Mouse (Mus musculus): ENCODE measurements around the gene Igf1.

Igf1 gene

GRCm38 (mm10) chr10:87858013-87858806, at the start of gene Igf1:
Gene Igf1 (plus strand): TSS chr10:87858265.
- no peak for DNase-seq (ENCODE audit: low spot score in 2 of 2)

- no peak for DNase-seq (ENCODE audit: low spot score in 2 of 2)
Measured at GRCm38 (mm10) chr10:87812157-87813072, 45.6 kb upstream of the Igf1 start.

- no peak for DNase-seq (ENCODE audit: low spot score in 2 of 2)
Measured at GRCm38 (mm10) chr10:87813073-87813590, 44.9 kb upstream of the Igf1 start.

- DNase-seq (ENCODE audit: low spot score in 2 of 2) = no peak
Measured at GRCm38 (mm10) chr10:87816861-87817260, 41.2 kb upstream of the Igf1 start.

- DNase-seq (ENCODE audit: low spot score in 2 of 2) = no peak
Measured at GRCm38 (mm10) chr10:87817786-87818185, 40.3 kb upstream of the Igf1 start.

GRCm38 (mm10) chr10:87821906-87822305, 36.2 kb upstream of the Igf1 start:
- DNase-seq (ENCODE audit: low spot score in 2 of 2) = no peak

- DNase-seq (ENCODE audit: low spot score in 2 of 2) = no peak
Measured at GRCm38 (mm10) chr10:87830012-87830411, 28.1 kb upstream of the Igf1 start.

GRCm38 (mm10) chr10:87830639-87831038, 27.4 kb upstream of the Igf1 start:
- DNase-seq (ENCODE audit: low spot score in 2 of 2) = no peak

- no peak for DNase-seq (ENCODE audit: low spot score in 2 of 2)
Measured at GRCm38 (mm10) chr10:87832101-87832500, 26.0 kb upstream of the Igf1 start.

GRCm38 (mm10) chr10:87839454-87839853, 18.6 kb upstream of the Igf1 start:
- DNase-seq (ENCODE audit: low spot score in 2 of 2) = no peak

GRCm38 (mm10) chr10:87842501-87842900, 15.6 kb upstream of the Igf1 start:
- DNase-seq (ENCODE audit: low spot score in 2 of 2) = no peak

- DNase-seq (ENCODE audit: low spot score in 2 of 2) = no peak
Measured at GRCm38 (mm10) chr10:87844917-87845552, 13.0 kb upstream of the Igf1 start.

GRCm38 (mm10) chr10:87847882-87848281, 10.2 kb upstream of the Igf1 start:
- DNase-seq (ENCODE audit: low spot score in 2 of 2) = no peak

- DNase-seq (ENCODE audit: low spot score in 2 of 2) = no peak
Measured at GRCm38 (mm10) chr10:87848419-87848818, 9.6 kb upstream of the Igf1 start.

GRCm38 (mm10) chr10:87851492-87851891, 6.6 kb upstream of the Igf1 start:
- no peak for DNase-seq (ENCODE audit: low spot score in 2 of 2)

GRCm38 (mm10) chr10:87854408-87854807, 3.7 kb upstream of the Igf1 start:
- peak in 1 of 2 experiments; percentile 72 for DNase-seq (ENCODE audit: low spot score in 2 of 2)

GRCm38 (mm10) chr10:87855423-87856122, 2.5 kb upstream of the Igf1 start:
- DNase-seq (ENCODE audit: low spot score in 2 of 2) = no peak

- no peak for DNase-seq (ENCODE audit: low spot score in 2 of 2)
Measured at GRCm38 (mm10) chr10:87857215-87857955, 680 bp upstream of the Igf1 start.

GRCm38 (mm10) chr10:87858939-87859338, 874 bp downstream of the Igf1 start:
- DNase-seq (ENCODE audit: low spot score in 2 of 2) = no peak

GRCm38 (mm10) chr10:87859453-87859852, 1.4 kb downstream of the Igf1 start:
- DNase-seq (ENCODE audit: low spot score in 2 of 2) = no peak
